In genomic region chr3:142823606-142824005, GRCm38 (mm10) we compare ENCODE assay signal across 20 mouse cellular contexts.
"Had no signal": no experiment of that assay in that cellular context is flagged by ENCODE, and none has a peak within 500 bp of the region (broad histone marks: within the 10 kb centered on the region; RNA-seq: fewer than 3 reads in every experiment).

No protein-coding gene starts in this region.

- ATAC-seq: hindbrain, postnatal 0 days; inflammation-experienced regulatory T-cells, adult 6 months; intestine, embryonic 16.5 days; midbrain, embryonic 15.5 days had no signal

- DNase-seq: left cerebral cortex, postnatal 4 days; liver, embryonic 13.5 days; lung, adult 2 months; right cerebral cortex, adult 18-20 months; right cerebral cortex, postnatal 14 days; right cerebral cortex, postnatal 4 days; thymus, adult 2 months; thymus, postnatal 14 days; thymus, postnatal 4 days had no signal

- H3K4me1 ChIP-seq: limb, embryonic 15.5 days; liver, embryonic 13.5 days; megakaryocyte, embryonic 14.5 days; midbrain, embryonic 10.5 days; midbrain, embryonic 15.5 days; neural tube, embryonic 12.5 days; neural tube, embryonic 15.5 days had no signal

- H3K4me3 ChIP-seq: limb, embryonic 12.5 days; limb, embryonic 15.5 days; liver, embryonic 13.5 days; megakaryocyte, embryonic 14.5 days; midbrain, embryonic 10.5 days; midbrain, embryonic 15.5 days; neural tube, embryonic 12.5 days; neural tube, embryonic 15.5 days had no signal

- H3K27me3 ChIP-seq: limb, embryonic 12.5 days; limb, embryonic 15.5 days; liver, embryonic 13.5 days; megakaryocyte, embryonic 14.5 days; midbrain, embryonic 15.5 days; neural tube, embryonic 12.5 days; neural tube, embryonic 15.5 days had no signal

- H3K9me3 ChIP-seq: limb, embryonic 12.5 days; limb, embryonic 15.5 days; liver, embryonic 13.5 days; megakaryocyte, embryonic 14.5 days; midbrain, embryonic 10.5 days; midbrain, embryonic 15.5 days; neural tube, embryonic 12.5 days; neural tube, embryonic 15.5 days had no signal

- H3K27ac ChIP-seq: hindbrain, postnatal 0 days; limb, embryonic 12.5 days; limb, embryonic 15.5 days; liver, embryonic 13.5 days; midbrain, embryonic 10.5 days; midbrain, embryonic 15.5 days; neural tube, embryonic 12.5 days; neural tube, embryonic 15.5 days; stomach, postnatal 0 days had no signal

- H3K9ac ChIP-seq: limb, embryonic 12.5 days; limb, embryonic 15.5 days; liver, embryonic 13.5 days; midbrain, embryonic 15.5 days; neural tube, embryonic 12.5 days; neural tube, embryonic 15.5 days had no signal

- H3K4me2 ChIP-seq: limb, embryonic 12.5 days; limb, embryonic 15.5 days; liver, embryonic 13.5 days; midbrain, embryonic 15.5 days; neural tube, embryonic 12.5 days; neural tube, embryonic 15.5 days had no signal
